Mouse (Mus musculus): ENCODE data around the gene Efna5. TPM values are rescaled to one million over a fixed set of nuclear protein-coding genes. Genes with fewer than 3 reads are reported as not detected.

The Efna5 gene
- polyA plus RNA-seq, 1 experiment: 0.46 TPM

DNA sequence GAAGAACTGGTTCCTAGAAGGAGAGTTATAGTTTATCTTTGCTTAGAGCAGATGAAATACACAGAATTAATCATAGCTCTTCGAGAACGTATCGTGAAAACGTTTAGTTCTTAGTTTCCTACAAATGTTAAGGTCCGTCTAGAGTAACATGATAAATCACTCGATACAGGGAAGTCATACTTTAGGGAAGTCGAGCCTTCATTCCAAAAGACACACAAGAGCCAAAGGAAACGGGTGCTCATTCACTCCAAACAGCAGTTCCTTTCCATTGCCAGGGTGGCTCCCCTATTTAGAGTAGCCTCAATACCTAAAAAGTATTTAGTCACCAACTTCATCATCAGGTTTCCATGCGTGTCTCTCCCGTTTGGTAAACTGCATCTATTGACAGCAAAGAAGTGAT is 64.2 kb downstream of the Efna5 start:
- TF ChIP-seq POLR2A (IDR thresholded peaks at IDR 0.05; ENCODE audit: low read depth, low read length): no peak
- TF ChIP-seq CTCF (IDR thresholded peaks at IDR 0.05; ENCODE audit: extremely low read depth, insufficient read length, insufficient replicate concordance, low read depth, low read length): no peak
- no peaks in the 10 kb centered on the region for H3K36me3 ChIP-seq (ENCODE audit: control insufficient read depth, insufficient read depth, low read length)
- no peaks in the 10 kb centered on the region for H3K27me3 ChIP-seq (ENCODE audit: control insufficient read depth, insufficient read depth, low read length)
- H3K4me1 ChIP-seq (ENCODE audit: control insufficient read depth, insufficient read depth, insufficient read length, low read length): no peaks in the 10 kb centered on the region
- no peak overlapping the region for H3K27ac ChIP-seq (ENCODE audit: insufficient read depth, low read depth, low read length)
- WGBS: 61% methylated on average over 10 of the region's 10 CpGs
- no peak overlapping the region for H3K4me3 ChIP-seq (ENCODE audit: low read depth, low read length)

DNA sequence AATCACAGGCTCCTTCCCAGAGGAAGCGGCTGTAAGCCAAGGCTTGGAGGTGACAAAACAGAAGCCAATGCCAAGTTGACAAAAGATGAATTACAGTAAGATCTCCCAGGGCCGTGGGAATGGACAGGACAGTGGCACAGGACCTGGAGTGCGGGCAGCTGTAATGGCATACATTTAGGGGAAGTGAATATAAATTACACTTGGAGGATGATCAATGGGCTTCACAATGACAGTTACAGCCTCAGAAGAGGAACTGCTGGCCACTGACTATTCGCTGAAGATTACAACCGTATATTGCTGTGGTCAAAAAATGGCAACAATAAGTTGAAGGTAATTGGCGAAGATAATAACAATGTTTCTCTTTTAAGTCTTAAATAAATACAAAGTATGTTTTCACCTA is 67.7 kb downstream of the Efna5 start:
- WGBS: 82% methylated on average over 6 of the region's 6 CpGs
- no peaks in the 10 kb centered on the region for H3K36me3 ChIP-seq (ENCODE audit: control insufficient read depth, insufficient read depth, low read length)
- TF ChIP-seq POLR2A (IDR thresholded peaks at IDR 0.05; ENCODE audit: low read depth, low read length) (no peak), CTCF (IDR thresholded peaks at IDR 0.05; ENCODE audit: extremely low read depth, insufficient read length, insufficient replicate concordance, low read depth, low read length) (no peak)

DNA sequence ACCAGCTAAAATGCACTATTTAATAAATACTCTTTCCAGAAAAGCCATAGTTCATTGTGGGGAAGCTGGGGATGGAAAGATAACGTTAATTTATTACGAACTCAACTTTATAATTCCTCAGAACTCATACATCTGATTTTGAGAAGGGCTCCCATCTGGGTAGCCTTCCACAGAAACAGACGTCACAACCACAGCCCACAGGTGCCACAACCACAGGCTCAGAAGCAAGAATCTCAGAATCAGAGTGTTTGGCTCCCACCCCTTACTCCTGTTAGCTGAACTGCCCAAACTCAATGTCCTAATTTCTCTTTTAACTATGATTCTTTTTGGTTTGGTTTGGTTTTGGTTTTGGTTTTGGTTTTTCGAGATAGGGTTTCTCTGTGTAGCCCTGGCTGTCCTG is 73.2 kb downstream of the Efna5 start:
- H3K36me3 ChIP-seq (ENCODE audit: control insufficient read depth, insufficient read depth, low read length): no peaks in the 10 kb centered on the region
- H3K27ac ChIP-seq (ENCODE audit: insufficient read depth, low read depth, low read length): no peak overlapping the region
- TF ChIP-seq CTCF (IDR thresholded peaks at IDR 0.05; ENCODE audit: extremely low read depth, insufficient read length, insufficient replicate concordance, low read depth, low read length) (no peak), POLR2A (IDR thresholded peaks at IDR 0.05; ENCODE audit: low read depth, low read length) (no peak)
- no peaks in the 10 kb centered on the region for H3K4me1 ChIP-seq (ENCODE audit: control insufficient read depth, insufficient read depth, insufficient read length, low read length)
- H3K4me3 ChIP-seq (ENCODE audit: low read depth, low read length): no peak overlapping the region
- H3K27me3 ChIP-seq (ENCODE audit: control insufficient read depth, insufficient read depth, low read length): no peaks in the 10 kb centered on the region
- 83% methylated on average over 4 of the region's 4 CpGs for WGBS

More for the DNA sequence above, 67.7 kb downstream of the Efna5 start:
- H3K4me1 ChIP-seq (ENCODE audit: control insufficient read depth, insufficient read depth, insufficient read length, low read length): no peaks in the 10 kb centered on the region
- H3K27me3 ChIP-seq (ENCODE audit: control insufficient read depth, insufficient read depth, low read length): no peaks in the 10 kb centered on the region
- H3K27ac ChIP-seq (ENCODE audit: insufficient read depth, low read depth, low read length): no peak overlapping the region
- H3K4me3 ChIP-seq (ENCODE audit: low read depth, low read length): no peak overlapping the region

DNA sequence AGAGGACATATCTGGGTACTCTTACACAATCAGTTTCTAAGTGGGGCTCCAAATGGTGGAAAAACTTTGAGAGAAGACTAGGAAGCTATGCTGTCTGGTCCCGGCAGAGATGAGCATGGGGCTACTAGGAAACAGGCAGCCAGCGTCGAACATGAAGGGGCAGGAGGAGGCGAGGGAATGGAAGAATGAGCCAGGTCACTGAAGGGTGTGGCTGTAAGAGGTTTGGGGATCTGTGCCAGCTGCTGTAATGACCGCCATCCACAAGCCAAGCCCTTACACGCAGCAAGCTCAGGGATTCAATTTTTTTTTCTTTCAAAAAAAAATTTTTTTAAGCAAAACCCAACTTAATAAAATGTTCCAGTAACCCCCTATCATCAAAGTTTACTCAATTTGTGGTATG is 74.5 kb downstream of the Efna5 start:
- H3K36me3 ChIP-seq (ENCODE audit: control insufficient read depth, insufficient read depth, low read length): no peaks in the 10 kb centered on the region
- TF ChIP-seq CTCF (IDR thresholded peaks at IDR 0.05; ENCODE audit: extremely low read depth, insufficient read length, insufficient replicate concordance, low read depth, low read length) (no peak), POLR2A (IDR thresholded peaks at IDR 0.05; ENCODE audit: low read depth, low read length) (no peak)
- no peak overlapping the region for H3K4me3 ChIP-seq (ENCODE audit: low read depth, low read length)
- H3K27ac ChIP-seq (ENCODE audit: insufficient read depth, low read depth, low read length): no peak overlapping the region
- no peaks in the 10 kb centered on the region for H3K4me1 ChIP-seq (ENCODE audit: control insufficient read depth, insufficient read depth, insufficient read length, low read length)
- 82% methylated on average over 6 of the region's 6 CpGs for WGBS
- H3K27me3 ChIP-seq (ENCODE audit: control insufficient read depth, insufficient read depth, low read length): no peaks in the 10 kb centered on the region

DNA sequence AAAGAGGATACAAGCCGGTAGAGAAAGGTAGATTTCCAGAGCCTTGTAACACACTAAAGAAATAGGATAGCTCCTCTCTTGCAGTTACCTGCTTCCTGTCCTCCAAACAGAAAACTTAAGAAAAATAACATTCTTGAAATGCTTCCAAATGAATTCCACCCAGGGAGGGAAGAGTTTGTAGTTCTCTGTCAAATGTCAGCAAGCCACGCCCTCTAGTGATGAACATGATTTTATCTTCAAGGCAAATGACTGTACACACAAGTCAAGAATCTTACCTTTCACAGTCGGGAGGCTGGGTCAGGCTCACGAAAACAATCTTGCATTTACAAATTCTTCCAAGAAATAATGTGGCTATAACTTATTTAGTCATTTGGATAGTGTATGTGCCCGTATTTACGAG is 78.4 kb downstream of the Efna5 start:
- no peak for TF ChIP-seq CTCF (IDR thresholded peaks at IDR 0.05; ENCODE audit: extremely low read depth, insufficient read length, insufficient replicate concordance, low read depth, low read length)
- no peak for TF ChIP-seq POLR2A (IDR thresholded peaks at IDR 0.05; ENCODE audit: low read depth, low read length)
- Histone ChIP-seq H3K4me3 (ENCODE audit: low read depth, low read length) (no peak overlapping the region), H3K27me3 (ENCODE audit: control insufficient read depth, insufficient read depth, low read length) (no peaks in the 10 kb centered on the region), H3K4me1 (ENCODE audit: control insufficient read depth, insufficient read depth, insufficient read length, low read length) (no peaks in the 10 kb centered on the region), H3K36me3 (ENCODE audit: control insufficient read depth, insufficient read depth, low read length) (no peaks in the 10 kb centered on the region), H3K27ac (ENCODE audit: insufficient read depth, low read depth, low read length) (no peak overlapping the region)
- WGBS: 68% methylated on average over 6 of the region's 6 CpGs

DNA sequence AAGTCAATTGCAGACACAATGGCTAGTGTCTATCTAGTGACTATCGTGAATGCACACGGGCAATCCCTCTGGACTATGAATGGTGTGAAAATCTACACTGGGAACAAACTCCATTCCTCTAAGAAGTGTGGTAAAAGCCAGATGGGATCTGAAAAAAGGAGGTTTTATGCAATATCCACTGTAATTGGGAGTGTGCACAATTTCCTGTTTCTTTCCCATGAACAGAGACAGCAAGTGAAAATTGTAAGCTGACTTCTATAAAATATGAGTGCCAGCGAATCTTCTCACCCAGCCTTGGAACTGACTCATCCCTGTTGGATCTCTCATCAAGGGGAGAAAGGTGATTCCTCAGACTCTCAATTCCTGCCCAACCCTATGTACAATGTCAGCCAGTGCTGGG is 83.8 kb downstream of the Efna5 start:
- 86% methylated on average over 3 of the region's 3 CpGs for WGBS
- Histone ChIP-seq H3K27me3 (ENCODE audit: control insufficient read depth, insufficient read depth, low read length) (no peaks in the 10 kb centered on the region), H3K36me3 (ENCODE audit: control insufficient read depth, insufficient read depth, low read length) (no peaks in the 10 kb centered on the region), H3K4me1 (ENCODE audit: control insufficient read depth, insufficient read depth, insufficient read length, low read length) (no peaks in the 10 kb centered on the region), H3K27ac (ENCODE audit: insufficient read depth, low read depth, low read length) (no peak overlapping the region), H3K4me3 (ENCODE audit: low read depth, low read length) (no peak overlapping the region)
- TF ChIP-seq POLR2A (IDR thresholded peaks at IDR 0.05; ENCODE audit: low read depth, low read length): no peak
- TF ChIP-seq CTCF (IDR thresholded peaks at IDR 0.05; ENCODE audit: extremely low read depth, insufficient read length, insufficient replicate concordance, low read depth, low read length): no peak

DNA sequence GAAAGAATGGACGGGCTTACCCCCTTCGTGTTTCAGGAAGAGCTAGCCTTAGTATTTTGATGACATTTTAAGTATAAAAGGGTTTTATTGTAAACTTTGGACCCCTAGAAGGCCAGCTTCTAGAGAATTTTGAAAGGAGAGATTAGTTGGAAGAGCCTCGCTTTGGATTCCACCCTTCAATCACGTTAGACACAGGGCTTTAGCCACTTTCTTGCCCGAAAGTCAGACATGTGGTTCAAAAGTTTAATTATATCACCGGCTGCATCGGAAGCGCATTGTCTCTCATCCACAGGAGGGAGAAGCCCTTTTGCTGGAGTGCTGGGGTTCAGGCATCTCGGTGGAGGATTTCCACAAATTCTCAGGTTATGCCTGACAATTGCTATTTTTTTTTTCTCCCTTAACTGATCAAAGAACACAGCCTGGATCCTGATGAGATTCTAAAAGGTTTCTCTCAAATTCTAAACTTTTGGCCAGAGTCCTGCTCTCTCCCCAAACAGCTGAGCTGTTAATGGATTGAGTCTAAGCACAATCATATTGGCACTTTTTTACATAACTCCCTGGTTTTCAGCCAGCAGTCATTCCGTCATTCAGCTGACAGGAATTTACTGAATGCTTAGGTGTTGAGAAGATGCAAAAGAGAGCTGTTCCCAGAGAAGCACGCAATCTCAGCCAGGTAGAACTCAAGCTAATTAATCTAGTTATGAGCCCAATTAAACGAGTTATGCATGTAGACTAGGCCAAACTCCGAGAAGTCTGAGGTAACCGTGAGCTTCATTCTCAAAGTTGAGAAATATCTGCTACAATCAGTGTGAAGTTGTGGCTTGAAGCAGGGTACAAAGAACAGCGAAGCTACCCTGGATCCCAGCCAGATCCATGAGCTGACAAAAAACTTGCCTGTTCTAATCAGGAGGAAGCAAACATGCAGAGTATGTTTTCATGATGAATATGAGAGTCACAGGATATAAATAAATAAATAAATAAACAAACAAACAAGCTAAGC is 91.5 kb downstream of the Efna5 start:
- H3K27me3 ChIP-seq (ENCODE audit: control insufficient read depth, insufficient read depth, low read length): no peaks in the 10 kb centered on the region
- 69% methylated on average over 15 of the region's 15 CpGs for WGBS
- H3K4me3 ChIP-seq (ENCODE audit: low read depth, low read length): no peak overlapping the region
- H3K27ac ChIP-seq (ENCODE audit: insufficient read depth, low read depth, low read length): no peak overlapping the region
- H3K36me3 ChIP-seq (ENCODE audit: control insufficient read depth, insufficient read depth, low read length): no peaks in the 10 kb centered on the region
- H3K4me1 ChIP-seq (ENCODE audit: control insufficient read depth, insufficient read depth, insufficient read length, low read length): no peaks in the 10 kb centered on the region
- TF ChIP-seq POLR2A (IDR thresholded peaks at IDR 0.05; ENCODE audit: low read depth, low read length) (no peak), CTCF (IDR thresholded peaks at IDR 0.05; ENCODE audit: extremely low read depth, insufficient read length, insufficient replicate concordance, low read depth, low read length) (no peak)
